Mouse (Mus musculus) CH12.LX (cell line): ENCODE results near the gene Rnf146. TPM values are rescaled to one million over a fixed set of nuclear protein-coding genes. Genes with fewer than 3 reads are reported as not detected.

ENCODE experiments used
- DNase-seq: peaks from one replicate; pipeline ENCODE4 v3.0.0-alpha.2; 2013; ENCODE audit errors: extremely low read depth
- H3K27ac ChIP-seq: 2 replicates; pipeline ENCODE4 v1.5.1; 2012; ENCODE audit warnings: low read depth, mild to moderate bottlenecking, control low read depth, moderate library complexity; ENCODE audit not compliant: insufficient read depth
- H3K27me3 ChIP-seq: replicated peaks from 2 replicates; pipeline ENCODE3; 2012; ENCODE audit warnings: inconsistent platforms
- H3K36me3 ChIP-seq, 2 experiments: replicated peaks in 1 of 2; 2 replicates each; pipeline versions ENCODE3 to v1.6.1; 2012; ENCODE audit warnings: inconsistent platforms in 1 of 2, low read length in 1 of 2, mild to moderate bottlenecking in 1 of 2, mixed read lengths in 1 of 2, moderate library complexity in 1 of 2; ENCODE audit not compliant: control insufficient read depth in 1 of 2, insufficient read depth in 1 of 2
- H3K4me1 ChIP-seq, 2 experiments: 2 replicates each; pipeline ENCODE4 v1.6.1; 2012; ENCODE audit warnings: inconsistent platforms in 1 of 2, moderate library complexity in 1 of 2; ENCODE audit not compliant: insufficient read depth in 2 of 2, control insufficient read depth in 1 of 2
- H3K4me2 ChIP-seq: 2 replicates; pipeline ENCODE4 v1.6.1; 2012; ENCODE audit warnings: low read depth, mild to moderate bottlenecking, control low read depth; ENCODE audit not compliant: poor library complexity, insufficient read depth, severe bottlenecking
- H3K4me3 ChIP-seq, 3 experiments: fragments of 150-350 bp in 1 of 3; sonication (generic) in 1 of 3; replicated peaks in 1 of 3; 2 replicates each; pipeline versions ENCODE3 to v1.5.1; 2011 to 2012; ENCODE audit warnings: low read depth in 2 of 3, low read length in 2 of 3, mild to moderate bottlenecking in 2 of 3, moderate library complexity in 2 of 3, control low read depth in 1 of 3, improper control_type of control experiment in 1 of 3, inconsistent platforms in 1 of 3, mixed read lengths in 1 of 3; ENCODE audit not compliant: poor library complexity in 1 of 3
- H3K79me2 ChIP-seq: replicated peaks from 2 replicates; pipeline ENCODE4 v1.6.1; 2012; ENCODE audit warnings: mild to moderate bottlenecking, moderate library complexity; ENCODE audit not compliant: control insufficient read depth, poor library complexity, insufficient read depth, severe bottlenecking; ENCODE audit errors: extremely low read depth
- H3K9ac ChIP-seq: 2 replicates; pipeline ENCODE4 v1.6.1; 2012; ENCODE audit warnings: low read depth, mild to moderate bottlenecking, control low read depth, moderate library complexity; ENCODE audit not compliant: insufficient read depth
- H3K9me3 ChIP-seq: replicated peaks from 2 replicates; pipeline ENCODE3; 2012; ENCODE audit warnings: low read length, inconsistent platforms, mixed read lengths
- CHD1 ChIP-seq: IDR thresholded peaks from 2 replicates; pipeline ENCODE4 v1.6.1; 2012; ENCODE audit warnings: low read depth, low read length, improper control_type of control experiment, inconsistent platforms
- CHD2 ChIP-seq: IDR thresholded peaks from 2 replicates; pipeline ENCODE4 v1.6.1; 2011; ENCODE audit warnings: low read length, improper control_type of control experiment
- CTCF ChIP-seq, 2 experiments: IDR thresholded peaks in 1 of 2; conservative IDR thresholded peaks in 1 of 2; 2 replicates each; pipeline ENCODE4 v1.5.1; 2011 to 2012; ENCODE audit warnings: low read depth in 2 of 2, low read length in 2 of 2, improper control_type of control experiment in 1 of 2, inconsistent platforms in 1 of 2, mild to moderate bottlenecking in 1 of 2, moderate library complexity in 1 of 2
- EP300 ChIP-seq: IDR thresholded peaks from 2 replicates; pipeline ENCODE4 v1.6.1; 2011; ENCODE audit warnings: low read length, improper control_type of control experiment
- ETS1 ChIP-seq: conservative IDR thresholded peaks from 2 replicates; pipeline ENCODE4 v1.6.1; 2012; ENCODE audit warnings: low read depth, mild to moderate bottlenecking, inconsistent platforms, low read length, improper control_type of control experiment, moderate library complexity
- HCFC1 ChIP-seq: IDR thresholded peaks from 2 replicates; pipeline ENCODE4 v1.6.1; 2012; ENCODE audit warnings: low read depth, mild to moderate bottlenecking, inconsistent platforms, low read length, improper control_type of control experiment
- IRF4 ChIP-seq: IDR thresholded peaks from 2 replicates; pipeline ENCODE4 v1.6.1; 2014; ENCODE audit warnings: low read depth, mild to moderate bottlenecking, inconsistent platforms, low read length, improper control_type of control experiment
- JUN ChIP-seq: IDR thresholded peaks from 2 replicates; pipeline ENCODE4 v1.6.1; 2011; ENCODE audit warnings: low read depth, mild to moderate bottlenecking, low read length, improper control_type of control experiment, moderate library complexity; ENCODE audit not compliant: insufficient read depth
- JUND ChIP-seq: conservative IDR thresholded peaks from 2 replicates; pipeline ENCODE4 v1.6.1; 2011; ENCODE audit warnings: low read depth, low read length, improper control_type of control experiment
- KAT2A ChIP-seq: IDR thresholded peaks from 2 replicates; pipeline ENCODE4 v1.6.1; 2012; ENCODE audit warnings: low read length, improper control_type of control experiment, inconsistent platforms; ENCODE audit not compliant: insufficient replicate concordance
- MAFK ChIP-seq: IDR thresholded peaks from 2 replicates; pipeline ENCODE4 v1.6.1; 2011; ENCODE audit warnings: low read length, improper control_type of control experiment; ENCODE audit not compliant: insufficient replicate concordance
- MAX ChIP-seq: IDR thresholded peaks from 2 replicates; pipeline ENCODE4 v1.6.1; 2011; ENCODE audit warnings: low read length, improper control_type of control experiment
- MYC ChIP-seq: IDR thresholded peaks from 2 replicates; pipeline ENCODE4 v1.6.1; 2011; ENCODE audit warnings: low read depth, mild to moderate bottlenecking, improper control_type of control experiment, low read length
- RAD21 ChIP-seq: IDR thresholded peaks from 2 replicates; pipeline ENCODE4 v1.6.1; 2011; ENCODE audit warnings: low read depth, mild to moderate bottlenecking, low read length, improper control_type of control experiment, moderate library complexity
- RCOR1 ChIP-seq: conservative IDR thresholded peaks from 2 replicates; pipeline ENCODE4 v1.6.1; 2012; ENCODE audit warnings: low read depth, mild to moderate bottlenecking, inconsistent platforms, low read length, improper control_type of control experiment
- SMC3 ChIP-seq: IDR thresholded peaks from 2 replicates; pipeline ENCODE4 v1.6.1; 2011; ENCODE audit warnings: low read depth, low read length, improper control_type of control experiment
- TBP ChIP-seq: conservative IDR thresholded peaks from 2 replicates; pipeline ENCODE4 v1.6.1; 2011; ENCODE audit warnings: low read depth, low read length, improper control_type of control experiment
- TCF12 ChIP-seq: IDR thresholded peaks from 2 replicates; pipeline ENCODE4 v1.6.1; 2014; ENCODE audit warnings: low read depth, mild to moderate bottlenecking, inconsistent platforms, low read length, improper control_type of control experiment
- UBTF ChIP-seq: IDR thresholded peaks from 2 replicates; pipeline ENCODE4 v1.6.1; 2012; ENCODE audit warnings: low read depth, mild to moderate bottlenecking, inconsistent platforms, low read length, improper control_type of control experiment, moderate library complexity
- USF2 ChIP-seq: conservative IDR thresholded peaks from 2 replicates; pipeline ENCODE4 v1.6.1; 2011; ENCODE audit warnings: low read depth, low read length, improper control_type of control experiment
- ZC3H11A ChIP-seq: IDR thresholded peaks from 2 replicates; pipeline ENCODE4 v1.6.1; 2012; ENCODE audit warnings: low read depth, mild to moderate bottlenecking, inconsistent platforms, low read length, improper control_type of control experiment
- ZMIZ1 ChIP-seq: IDR thresholded peaks from 2 replicates; pipeline ENCODE4 v1.6.1; 2012; ENCODE audit warnings: low read depth, mild to moderate bottlenecking, inconsistent platforms, low read length, improper control_type of control experiment
- dilution Hi-C: fragments of 300-500 bp; cut with MboI; formaldehyde crosslinking; loops from 2 replicates; pipeline ENCODE4 v1.14.3; 2020; ENCODE audit warnings: low sequenced_read_pairs; ENCODE audit not compliant: extremely low pct_unique_long_range_greater_than_20kb, extremely low pct_ligation_motif_present
- in situ Hi-C: fragments of 300-500 bp; cut with MboI; formaldehyde crosslinking; loops from 3 replicates; pipeline ENCODE4 v1.14.3; 2019; ENCODE audit warnings: low sequenced_read_pairs, low pct_ligation_motif_present, low pct_unique_long_range_greater_than_20kb, mixed read lengths
- polyA plus RNA-seq: library from polyadenylated mRNA; unstranded; fragments of >175 nt; gene quantifications from 2 replicates; pipeline ENCODE4 v1.2.1, GENCODE M21; 2012; ENCODE audit warnings: low read depth; ENCODE audit not compliant: insufficient read length
- total RNA-seq, 2 experiments: library from RNA; depleted of rRNA; stranded (reverse); fragments of 300-350 nt in 1 of 2; fragments of >200 nt in 1 of 2; gene quantifications; 2 replicates each; pipeline ENCODE4 v1.2.3; 2012 to 2014

The Rnf146 gene
- total and polyA plus RNA-seq, 3 experiments: 20.8 to 32.1 (median 24.5) TPM

DNA sequence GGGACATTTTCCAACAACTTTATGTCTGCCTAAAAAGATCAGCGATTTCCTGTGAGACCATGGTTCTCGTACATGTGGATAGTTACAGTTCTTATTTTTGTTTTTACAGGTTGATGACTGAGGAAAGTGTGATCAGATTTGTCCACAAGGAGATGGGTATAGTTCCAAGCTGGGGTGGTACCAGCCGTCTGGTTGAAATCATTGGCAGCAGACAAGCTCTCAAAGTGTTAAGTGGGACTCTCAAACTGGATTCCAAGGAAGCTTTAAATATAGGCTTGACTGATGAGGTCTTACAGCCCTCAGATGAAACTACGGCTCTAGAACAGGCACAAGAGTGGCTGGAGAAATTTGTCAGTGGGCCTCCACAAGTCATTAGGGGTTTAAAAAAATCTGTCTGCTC lies 18.0 kb downstream of the Rnf146 start:
- TF ChIP-seq CTCF (conservative IDR thresholded peaks at IDR 0.05 in 1 of 2, IDR thresholded peaks at IDR 0.05 in 1 of 2; ENCODE audit: low read depth in 2 of 2, low read length in 2 of 2) (no peak), MAFK (no peak), UBTF (no peak), KAT2A (no peak), RAD21 (no peak), CHD1 (no peak), ETS1 (no peak)
- TF ChIP-seq, all 38 proteins: peak for 0
- Histone ChIP-seq H3K4me3 (no peak overlapping the region), H3K27me3 (no peaks in the 10 kb centered on the region), H3K4me1 (no peaks in the 10 kb centered on the region), H3K27ac (no peak overlapping the region), H3K9me3 (no peaks in the 10 kb centered on the region), H3K36me3 (peaks cover 16 to 57% of the 10 kb centered on the region in 2 experiments), H3K9ac (no peak overlapping the region), H3K4me2 (no peak overlapping the region), H3K79me2 (0 out of 2 replicates have a peak, but pooled peaks cover 1% of the 10 kb centered on the region)
- dilution Hi-C loops: no loop called here
- DNase-seq: no peak
- in situ Hi-C loops: no loop called here

DNA sequence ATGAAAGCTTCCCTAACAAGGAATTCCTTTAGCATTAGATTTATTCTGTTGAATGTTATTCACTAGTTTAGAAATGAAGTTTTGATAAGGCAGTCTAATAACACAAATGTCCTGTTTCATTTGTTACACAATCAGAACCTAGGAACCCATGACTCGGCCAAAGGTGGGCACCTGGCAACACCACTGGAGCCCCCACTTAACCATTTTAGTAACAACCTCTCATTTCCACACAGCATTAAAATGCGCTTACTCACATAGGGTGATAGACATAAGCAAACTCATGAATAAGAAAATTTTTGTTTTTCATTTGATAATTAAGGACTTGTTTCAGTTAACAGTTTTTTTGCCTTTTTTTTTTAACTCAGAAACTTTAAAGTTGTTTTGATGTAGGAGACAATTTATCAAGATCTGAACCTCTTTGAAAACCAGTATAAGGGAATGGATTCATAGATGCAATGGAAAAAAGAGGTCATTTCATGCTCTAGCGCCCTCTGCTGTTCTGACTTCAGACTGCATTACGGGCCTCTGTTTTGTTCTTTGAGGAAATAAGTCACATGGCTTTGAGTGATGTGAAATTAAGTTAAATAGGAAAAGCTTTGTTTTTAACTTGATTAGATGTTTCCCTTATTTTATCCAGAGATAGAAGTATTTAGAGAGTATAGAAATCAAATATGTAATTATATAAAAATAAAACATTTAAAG lies 23.7 kb downstream of the Rnf146 start:
- peaks cover 2 to 46% of the 10 kb centered on the region in 2 experiments for H3K36me3 ChIP-seq
- dilution Hi-C loops (no loop called here), in situ Hi-C loops (no loop called here)

More for the DNA sequence above, 23.7 kb downstream of the Rnf146 start:
- no peaks in the 10 kb centered on the region for H3K9me3 ChIP-seq
- no peak overlapping the region for H3K9ac ChIP-seq
- H3K79me2 ChIP-seq: no peaks in the 10 kb centered on the region
- TF ChIP-seq CHD2 (no peak), ZC3H11A (no peak), JUND (peak; percentile 99), HCFC1 (no peak), TCF12 (no peak), ETS1 (no peak), EP300 (peak; percentile 51), RCOR1 (no peak), MYC (peak; percentile 74; the same call in 1 of the 2 replicates), JUN (peak; percentile 94), SMC3 (peak; percentile 55), MAX (no peak), CHD1 (no peak), RAD21 (peak; percentile 53), KAT2A (no peak), ZMIZ1 (no peak), IRF4 (peak; percentile 25; the same call in 1 of the 2 replicates), TBP (no peak), CTCF (conservative IDR thresholded peaks at IDR 0.05 in 1 of 2, IDR thresholded peaks at IDR 0.05 in 1 of 2; ENCODE audit: low read depth in 2 of 2, low read length in 2 of 2) (peak; percentile 81 to 86), USF2 (peak; percentile 8; the same call in 1 of the 2 replicates)
- TF ChIP-seq, all 38 proteins: peak for 9
- Histone ChIP-seq H3K27ac (no peak overlapping the region), H3K4me3 (no peak overlapping the region), H3K4me2 (no peak overlapping the region), H3K27me3 (no peaks in the 10 kb centered on the region), H3K4me1 (no peaks in the 10 kb centered on the region)
- DNase-seq: peak; percentile 85
